Comparison of ENCODE assay signal across 35 mouse cellular contexts in genomic region chr4:154371542-154372247, GRCm38 (mm10). TPM values are rescaled to one million over a fixed set of nuclear protein-coding genes. Genes with fewer than 3 reads are reported as not detected.
DNase-seq lines count a peak whose midpoint lies in the region; ATAC-seq and TF ChIP-seq lines count a peak whose summit lies in the region.
"Had no signal": no experiment of that assay in that cellular context is flagged by ENCODE, and none has a peak within 500 bp of the region (broad histone marks: within the 10 kb centered on the region; RNA-seq: fewer than 3 reads in every experiment).

No protein-coding gene starts in this region.

- H3K4me3 ChIP-seq in forebrain, embryonic 10.5 days = no peak overlapping the region
- H3K4me3 ChIP-seq in forebrain, embryonic 14.5 days (ENCODE audit: low read depth, low read length) = no peak overlapping the region
- H3K4me3 ChIP-seq in testis, adult 2 months (ENCODE audit: control insufficient read depth, low read depth, low read length) = peak overlapping the region; percentile 36
- H3K4me3 ChIP-seq in limb, embryonic 10.5 days = no peak overlapping the region
- H3K4me3 ChIP-seq in neural tube, embryonic 11.5 days (ENCODE audit: low read depth, low read length) = no peak overlapping the region
- no peak overlapping the region for H3K4me3 ChIP-seq in cerebellum, adult 2 months (replicated peaks; ENCODE audit: insufficient read depth, low read depth, low read length)
- H3K4me3 ChIP-seq: heart, adult 2 months; neural tube, embryonic 13.5 days; stomach, embryonic 15.5 days had no signal

- WGBS in forebrain, embryonic 10.5 days = 88% methylated on average over 13 of the region's 13 CpGs
- 79% methylated on average over 13 of the region's 13 CpGs for WGBS in forebrain, embryonic 14.5 days
- 28% methylated on average over 13 of the region's 13 CpGs for WGBS in limb, embryonic 10.5 days
- 47% methylated on average over 13 of the region's 13 CpGs for WGBS in neural tube, embryonic 11.5 days
- 65% methylated on average over 13 of the region's 13 CpGs for WGBS in cerebellum, adult 2 months

- H3K9me3 ChIP-seq in forebrain, embryonic 10.5 days = no peaks in the 10 kb centered on the region
- no peaks in the 10 kb centered on the region for H3K9me3 ChIP-seq in forebrain, embryonic 14.5 days (replicated peaks; ENCODE audit: control insufficient read depth, low read length)
- no peaks in the 10 kb centered on the region for H3K9me3 ChIP-seq in limb, embryonic 10.5 days (replicated peaks)
- H3K9me3 ChIP-seq in neural tube, embryonic 11.5 days (ENCODE audit: control insufficient read depth, low read length) = no peaks in the 10 kb centered on the region
- H3K9me3 ChIP-seq: neural tube, embryonic 13.5 days; stomach, embryonic 15.5 days had no signal

- TF ChIP-seq CTCF in testis, adult 2 months (IDR thresholded peaks at IDR 0.05; ENCODE audit: control insufficient read depth, insufficient read depth, insufficient replicate concordance, low read depth, low read length) = no peak
- no peak for TF ChIP-seq CTCF in cerebellum, adult 2 months (IDR thresholded peaks at IDR 0.05; ENCODE audit: borderline replicate concordance, insufficient read depth, low read depth, low read length)

- peaks cover 7% of the 10 kb centered on the region for H3K36me3 ChIP-seq in forebrain, embryonic 10.5 days (replicated peaks)
- H3K36me3 ChIP-seq in forebrain, embryonic 14.5 days (ENCODE audit: control insufficient read depth, insufficient read depth, low read length) = 0 out of 2 replicates have a peak, but pooled peaks cover 5% of the 10 kb centered on the region
- H3K36me3 ChIP-seq in testis, adult 2 months (ENCODE audit: control insufficient read depth, insufficient read depth, low read length) = no peaks in the 10 kb centered on the region
- H3K36me3 ChIP-seq in limb, embryonic 10.5 days = peaks cover 17% of the 10 kb centered on the region
- H3K36me3 ChIP-seq in neural tube, embryonic 11.5 days (ENCODE audit: control insufficient read depth, insufficient read depth, low read length) = no peaks in the 10 kb centered on the region
- H3K36me3 ChIP-seq: neural tube, embryonic 13.5 days; stomach, embryonic 15.5 days had no signal

- H3K9ac ChIP-seq in forebrain, embryonic 14.5 days (ENCODE audit: low read length) = no peak overlapping the region
- peak overlapping the region; percentile 14; the same call in 1 of the 2 replicates for H3K9ac ChIP-seq in neural tube, embryonic 11.5 days (ENCODE audit: low read length)
- H3K9ac ChIP-seq: neural tube, embryonic 13.5 days; stomach, embryonic 15.5 days had no signal

- TF ChIP-seq POLR2A in testis, adult 2 months (IDR thresholded peaks at IDR 0.05; ENCODE audit: control insufficient read depth, low read depth, low read length) = no peak
- TF ChIP-seq POLR2A in cerebellum, adult 2 months (IDR thresholded peaks at IDR 0.05; ENCODE audit: borderline replicate concordance, insufficient read depth, low read length) = no peak

- peaks cover 22% of the 10 kb centered on the region for H3K4me1 ChIP-seq in forebrain, embryonic 10.5 days
- no peaks in the 10 kb centered on the region; the same call in 1 of the 2 replicates for H3K4me1 ChIP-seq in forebrain, embryonic 14.5 days (ENCODE audit: control insufficient read depth, insufficient read depth, low read length)
- H3K4me1 ChIP-seq in testis, adult 2 months (ENCODE audit: control insufficient read depth, insufficient read depth, low read length) = no peaks in the 10 kb centered on the region
- H3K4me1 ChIP-seq in limb, embryonic 10.5 days = peaks cover 84% of the 10 kb centered on the region
- H3K4me1 ChIP-seq in neural tube, embryonic 11.5 days (ENCODE audit: control insufficient read depth, insufficient read depth, low read length) = peaks cover 12% of the 10 kb centered on the region
- no peaks in the 10 kb centered on the region for H3K4me1 ChIP-seq in cerebellum, adult 2 months (ENCODE audit: control insufficient read depth, insufficient read depth, low read length)

- no peak for DNase-seq in forebrain, embryonic 10.5 days (ENCODE audit: extremely low spot score, low spot score)
- no peak for DNase-seq in forebrain, embryonic 14.5 days (ENCODE audit: low spot score)
- no peak for DNase-seq in testis, postnatal 14 days (ENCODE audit: low spot score)
- peak; percentile 85 for DNase-seq in limb, embryonic 10.5 days (ENCODE audit: low spot score)
- DNase-seq in neural tube, embryonic 11.5 days (ENCODE audit: low spot score) = no peak
- no peak for DNase-seq in layer of hippocampus, adult 8-10 months (ENCODE audit: low spot score in 2 of 2)
- no peak for DNase-seq in cerebellum, adult 2 months
- DNase-seq: adrenal gland, postnatal 36 days; cerebellum, adult 11-12 months; gastrocnemius, postnatal 25 days; heart, adult 2 months; kidney, postnatal 36 days; layer of hippocampus, adult 9-11 months; lung, adult 18-20 months; lung, postnatal 10 days; midbrain, embryonic 14.5 days; right cerebral cortex, adult 18-20 months; right cerebral cortex, postnatal 4 days; thymus, adult 2 months; thymus, postnatal 4 days had no signal

- peak overlapping the region; percentile 25; the same call in 1 of the 2 replicates for H3K27ac ChIP-seq in forebrain, embryonic 10.5 days
- H3K27ac ChIP-seq in forebrain, embryonic 14.5 days (ENCODE audit: low read depth, low read length) = no peak overlapping the region
- H3K27ac ChIP-seq in testis, adult 2 months (ENCODE audit: control insufficient read depth, insufficient read depth, low read depth, low read length) = no peak overlapping the region
- H3K27ac ChIP-seq in limb, embryonic 10.5 days = peak overlapping the region; percentile 90
- no peak overlapping the region for H3K27ac ChIP-seq in neural tube, embryonic 11.5 days (ENCODE audit: low read depth, low read length)
- no peak overlapping the region for H3K27ac ChIP-seq in cerebellum, adult 2 months (ENCODE audit: insufficient read depth, low read length)
- H3K27ac ChIP-seq: heart, adult 2 months; hindbrain, postnatal 0 days; neural tube, embryonic 13.5 days; stomach, embryonic 15.5 days had no signal

- peaks cover 15% of the 10 kb centered on the region for H3K27me3 ChIP-seq in forebrain, embryonic 10.5 days (ENCODE audit: poor library complexity, severe bottlenecking)
- H3K27me3 ChIP-seq in forebrain, embryonic 14.5 days (replicated peaks; ENCODE audit: control insufficient read depth, insufficient read depth, low read length) = no peaks in the 10 kb centered on the region
- no peaks in the 10 kb centered on the region for H3K27me3 ChIP-seq in testis, adult 2 months (ENCODE audit: control insufficient read depth, insufficient read depth, low read length)
- no peaks in the 10 kb centered on the region for H3K27me3 ChIP-seq in limb, embryonic 10.5 days (ENCODE audit: low read depth, poor library complexity, severe bottlenecking)
- H3K27me3 ChIP-seq in neural tube, embryonic 11.5 days (ENCODE audit: control insufficient read depth, insufficient read depth, low read length) = no peaks in the 10 kb centered on the region
- no peaks in the 10 kb centered on the region for H3K27me3 ChIP-seq in cerebellum, adult 2 months (ENCODE audit: control insufficient read depth, insufficient read depth, low read length)
- H3K27me3 ChIP-seq: stomach, embryonic 15.5 days had no signal

- no peak for ATAC-seq in forebrain, embryonic 14.5 days
- ATAC-seq in neural tube, embryonic 11.5 days (ENCODE audit: insufficient read depth, low FRiP score, low TSS enrichment) = no peak
- ATAC-seq: CD4-positive, CD25-positive, alpha-beta regulatory T cell, adult 4 months; forebrain, embryonic 16.5 days; hindbrain, postnatal 0 days; intestine, postnatal 0 days had no signal

- no peak overlapping the region for H3K4me2 ChIP-seq in forebrain, embryonic 14.5 days (ENCODE audit: low read length)
- no peak overlapping the region for H3K4me2 ChIP-seq in neural tube, embryonic 11.5 days (ENCODE audit: low read depth)
- H3K4me2 ChIP-seq: liver, embryonic 11.5 days; neural tube, embryonic 13.5 days; stomach, embryonic 15.5 days had no signal

RNA-seq across cellular contexts. Expression of gene B230104I21Rik, which starts 35.8 kb away (rescaled TPM):
- polyA plus RNA-seq in forebrain, embryonic 10.5 days (2016; fragmentation: Nextera tagmentation; extraction: Ambion mirVana) = not detected in 2 replicates
- polyA plus RNA-seq in forebrain, embryonic 14.5 days (2014; fragmentation: Nextera tagmentation; extraction: Ambion mirVana) = not detected in 2 replicates
- polyA plus RNA-seq in testis, adult 2 months (2012; rRNA removed) = 0.34 and 0.57 TPM in 2 replicates
- 0.18 TPM in 1 of 2 replicates, not detected in the other for polyA plus RNA-seq in limb, embryonic 10.5 days (2016; fragmentation: Nextera tagmentation; extraction: Ambion mirVana)
- polyA plus RNA-seq in neural tube, embryonic 11.5 days (2014; fragmentation: Nextera tagmentation; extraction: Ambion mirVana) = 0.27 TPM in 1 of 2 replicates, not detected in the other
- total RNA-seq in layer of hippocampus, adult 8-10 months (2022) = under 1 TPM in 2 of 4 experiments, not detected in 2; 0.64 to 0.94 TPM
- 0.13 TPM in 2 replicates for polyA plus RNA-seq in cerebellum, adult 2 months (2012; rRNA removed)
- total RNA-seq: adrenal gland, adult 18-20 months; adrenal gland, postnatal 36 days; ES-E14; gastrocnemius, postnatal 25 days; heart, adult 2 months; hematopoietic stem cell, adult 5-6 weeks; hindbrain, postnatal 0 days; left cerebral cortex, adult 18-20 months; left cerebral cortex, postnatal 25 days had no signal
- polyA plus RNA-seq: CD4-positive, CD25-positive, alpha-beta regulatory T cell, adult 4 months; embryonic facial prominence, embryonic 14.5 days; forebrain, embryonic 16.5 days; heart, adult 2 months; hindbrain, postnatal 0 days; intestine, postnatal 0 days; kidney, embryonic 14.5 days; liver, embryonic 11.5 days; midbrain, embryonic 14.5 days; neural tube, embryonic 13.5 days; stomach, embryonic 15.5 days; thymus, adult 2 months had no signal

Comparison
In these comparisons a context has a peak if more than half of its experiments do, and no peak if none do; other contexts are left out.
1. H3K27ac ChIP-seq: peak in forebrain, embryonic 10.5 days (single experiment) and limb, embryonic 10.5 days (single experiment); none in forebrain, embryonic 14.5 days (single experiment), testis, adult 2 months (single experiment), neural tube, embryonic 11.5 days (single experiment) and cerebellum, adult 2 months (single experiment).